Mouse (Mus musculus): Measurements from ENCODE around the gene Epha2. TPM values are rescaled to one million over a fixed set of nuclear protein-coding genes. Genes with fewer than 3 reads are reported as not detected.

The Epha2 gene
- total RNA-seq, 2 experiments from 2014 or later = 1.2 TPM; not detected in 1

- no peak for ATAC-seq (replicated peaks; ENCODE audit: low FRiP score, low TSS enrichment, poor library complexity, severe bottlenecking)
Observed at GRCm38 (mm10) chr4:141301591-141302427, 769 bp downstream of the Epha2 start.

DNA sequence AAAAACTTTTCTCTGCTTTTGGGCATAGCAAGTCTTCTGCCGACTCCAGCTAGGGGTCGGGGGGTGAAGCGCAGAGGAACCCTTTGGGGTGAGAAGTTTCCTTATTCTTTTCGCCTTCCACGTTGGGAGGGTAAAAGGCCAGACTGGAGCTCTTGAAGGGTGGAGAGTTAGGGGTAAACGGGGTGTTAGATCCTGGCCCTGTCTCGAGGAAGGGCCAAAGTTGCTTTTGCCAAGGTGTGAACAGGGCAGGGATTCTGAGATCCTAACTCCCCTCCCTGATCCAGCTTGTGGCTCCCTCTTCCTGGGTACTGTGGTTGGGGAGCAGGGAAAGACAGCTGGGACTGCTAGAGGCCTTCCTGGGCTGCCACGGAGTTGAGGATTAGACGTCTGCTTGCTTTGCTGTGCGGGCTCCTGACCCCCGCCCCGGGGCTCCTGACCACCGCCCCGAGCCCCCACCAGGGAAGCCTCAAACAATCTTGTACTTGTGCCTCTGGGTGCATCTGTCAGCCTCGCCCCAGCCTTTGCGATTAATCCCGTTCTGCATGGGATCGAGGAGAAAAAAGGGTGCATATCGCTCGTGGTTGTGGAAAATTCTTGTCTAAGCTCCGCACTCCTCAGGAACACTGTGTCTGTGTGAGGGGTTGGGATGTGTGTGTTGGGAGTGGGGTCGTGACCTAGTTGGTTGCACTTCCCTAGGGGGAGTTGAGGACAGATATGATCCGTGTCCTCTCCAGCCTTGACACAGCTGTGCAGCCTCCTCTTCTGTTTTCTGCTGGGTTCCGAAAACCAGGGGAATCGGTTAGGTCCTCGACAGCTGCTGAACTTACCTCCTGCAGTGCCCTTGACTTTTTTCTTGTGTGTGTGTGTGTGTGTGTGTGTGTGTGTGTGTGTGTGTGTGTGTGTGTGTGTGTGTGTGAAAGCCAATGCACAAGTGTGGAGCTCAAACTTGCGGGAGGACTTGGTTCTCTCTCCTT, 1.7 kb downstream of the Epha2 start:
- no peak for ATAC-seq (replicated peaks; ENCODE audit: low FRiP score, low TSS enrichment, poor library complexity, severe bottlenecking)

DNA sequence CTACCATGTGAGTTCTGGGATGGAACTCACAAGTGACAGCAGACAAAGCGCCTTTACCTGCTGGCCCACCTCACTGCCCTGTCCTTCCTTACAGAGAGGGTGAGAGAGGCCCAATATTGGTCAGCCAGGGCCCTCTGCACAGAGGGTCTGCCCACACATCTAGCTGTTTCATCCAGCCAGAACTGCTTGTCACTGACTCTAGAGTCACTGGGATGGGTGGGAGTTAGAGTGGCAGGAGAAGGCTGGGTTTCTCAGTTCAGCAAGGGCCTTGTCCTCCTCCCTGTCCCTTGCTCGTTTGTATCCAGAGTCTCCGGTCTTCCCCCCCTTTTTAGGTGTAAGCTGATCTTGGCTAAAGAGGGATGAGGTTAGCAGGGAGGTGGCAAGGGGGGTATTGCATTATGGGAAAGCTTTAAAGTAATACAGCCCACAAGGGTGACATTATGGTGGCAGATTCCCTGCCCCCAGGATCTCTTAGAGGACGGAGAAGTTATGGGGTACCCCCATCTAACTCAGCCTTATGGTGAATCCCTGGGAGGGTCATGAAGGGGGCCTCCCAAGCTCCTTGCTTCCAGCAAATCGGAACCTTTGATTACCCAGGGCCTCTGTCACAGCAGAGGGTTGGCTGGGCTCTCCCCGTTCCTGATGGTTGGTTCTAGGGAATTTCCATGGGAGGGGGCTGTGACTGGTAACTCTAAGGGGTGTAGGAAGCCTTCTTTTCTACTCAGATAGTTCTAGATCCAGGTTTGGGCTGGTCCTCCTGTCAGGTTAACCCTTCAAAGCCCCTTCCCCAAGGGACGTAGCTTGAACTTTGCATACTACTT, 2.6 kb downstream of the Epha2 start:
- ATAC-seq (replicated peaks; ENCODE audit: low FRiP score, low TSS enrichment, poor library complexity, severe bottlenecking) = no peak

DNA sequence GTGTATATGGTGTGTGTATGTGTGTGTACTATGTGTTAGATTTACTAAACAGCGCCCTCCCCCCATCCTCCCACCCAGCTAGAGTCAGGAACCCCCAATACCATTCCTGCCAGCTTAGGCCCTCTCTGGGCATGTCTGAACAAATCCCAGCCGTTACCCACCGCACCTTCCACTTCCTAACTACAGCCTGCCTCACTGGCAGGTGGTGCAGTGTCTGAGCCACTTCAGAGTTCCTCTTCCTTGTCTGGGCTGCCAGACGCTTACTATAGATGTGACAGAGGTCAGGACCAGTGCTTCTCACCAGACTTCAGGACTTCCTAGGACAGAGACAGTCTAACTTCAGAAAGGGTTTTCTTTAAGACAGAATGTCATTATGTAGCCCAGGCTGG, 3.2 kb downstream of the Epha2 start:
- ATAC-seq (replicated peaks; ENCODE audit: low FRiP score, low TSS enrichment, poor library complexity, severe bottlenecking) = no peak

- ATAC-seq (replicated peaks; ENCODE audit: low FRiP score, low TSS enrichment, poor library complexity, severe bottlenecking) = no peak
Observed at GRCm38 (mm10) chr4:141306057-141306456, 5.0 kb downstream of the Epha2 start.

- no peak for ATAC-seq (replicated peaks; ENCODE audit: low FRiP score, low TSS enrichment, poor library complexity, severe bottlenecking)
Observed at GRCm38 (mm10) chr4:141308381-141308780, 7.3 kb downstream of the Epha2 start.

DNA sequence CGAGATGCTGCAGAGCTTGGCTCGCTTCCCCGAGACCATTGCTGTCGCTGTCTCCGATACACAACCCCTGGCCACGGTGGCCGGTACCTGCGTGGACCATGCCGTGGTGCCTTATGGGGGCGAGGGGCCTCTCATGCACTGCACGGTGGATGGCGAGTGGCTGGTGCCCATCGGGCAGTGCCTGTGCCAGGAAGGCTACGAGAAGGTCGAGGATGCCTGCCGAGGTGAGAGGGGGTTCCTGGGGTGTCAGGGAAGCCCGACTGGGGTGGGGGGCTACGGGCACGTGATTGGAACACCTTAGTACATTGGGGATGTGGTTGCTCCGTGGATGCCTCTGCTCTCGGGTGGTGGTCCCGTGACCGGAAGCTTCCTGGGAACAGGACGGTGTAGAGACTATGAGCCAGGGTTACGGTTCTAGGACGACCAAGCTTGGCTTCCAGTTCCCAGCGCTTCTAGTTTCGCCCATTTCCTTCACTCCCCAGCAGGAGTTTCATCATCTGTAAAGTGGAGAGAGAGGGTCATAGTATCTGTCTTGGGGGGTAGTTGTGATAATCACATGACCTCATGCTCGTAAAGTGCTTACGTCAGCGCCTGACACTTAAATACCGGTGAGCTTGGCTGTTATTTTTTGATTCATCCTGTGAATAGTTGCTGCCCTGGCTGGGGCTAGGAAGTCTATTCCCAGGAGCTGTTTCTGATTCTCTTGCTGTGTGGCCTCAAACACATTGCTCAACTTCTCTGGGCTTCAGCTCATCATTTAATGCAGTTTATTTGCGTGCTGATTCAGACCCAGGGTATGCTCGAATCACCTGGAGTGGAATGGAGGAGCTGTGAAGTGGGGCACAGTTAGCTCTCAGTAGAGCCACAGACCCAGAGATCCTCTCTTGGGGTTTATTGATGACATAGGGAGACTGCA, 8.1 kb downstream of the Epha2 start:
- ATAC-seq (replicated peaks; ENCODE audit: low FRiP score, low TSS enrichment, poor library complexity, severe bottlenecking) = no peak

DNA sequence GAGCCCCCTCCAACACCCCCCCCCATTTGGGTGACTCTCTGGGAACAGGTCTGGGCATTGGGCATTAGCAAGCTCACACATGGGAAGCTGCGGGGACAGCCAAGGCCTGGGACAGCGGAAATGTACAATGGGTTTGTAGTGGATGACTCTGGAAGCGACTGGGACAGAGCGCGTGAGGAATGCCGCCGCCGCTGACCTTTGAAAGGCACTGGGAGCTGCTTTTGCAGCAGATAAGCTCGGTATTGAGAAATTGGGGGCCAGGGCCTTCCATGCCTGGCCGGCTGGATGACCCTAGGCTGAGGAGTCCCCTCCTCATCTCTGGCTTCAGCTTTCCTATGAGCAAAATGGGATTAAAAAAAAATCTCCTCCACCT, 8.7 kb downstream of the Epha2 start:
- ATAC-seq (replicated peaks; ENCODE audit: low FRiP score, low TSS enrichment, poor library complexity, severe bottlenecking) = no peak

- ATAC-seq (replicated peaks; ENCODE audit: low FRiP score, low TSS enrichment, poor library complexity, severe bottlenecking) = no peak
Observed at GRCm38 (mm10) chr4:141310191-141310606, 9.2 kb downstream of the Epha2 start.

DNA sequence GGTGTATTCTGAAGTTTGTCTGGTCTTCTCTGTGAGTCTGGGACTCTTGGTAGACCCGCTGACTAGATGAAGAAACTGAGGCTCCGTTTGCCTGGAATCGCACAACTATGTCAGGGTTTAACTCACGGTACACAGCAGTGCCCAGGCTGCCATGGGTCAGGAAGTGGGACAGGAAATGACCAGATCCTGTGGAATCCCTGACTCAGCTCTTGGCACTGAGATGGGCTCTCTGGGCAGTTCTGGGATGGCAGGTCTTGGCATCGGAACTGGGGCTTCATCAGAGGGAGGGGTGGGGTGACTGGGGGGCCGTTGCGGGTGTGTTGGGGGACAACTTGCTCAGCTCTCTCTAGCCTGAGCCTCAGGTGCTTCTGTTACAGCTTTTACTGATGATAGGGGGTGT, 10.0 kb downstream of the Epha2 start:
- no peak for ATAC-seq (replicated peaks; ENCODE audit: low FRiP score, low TSS enrichment, poor library complexity, severe bottlenecking)

DNA sequence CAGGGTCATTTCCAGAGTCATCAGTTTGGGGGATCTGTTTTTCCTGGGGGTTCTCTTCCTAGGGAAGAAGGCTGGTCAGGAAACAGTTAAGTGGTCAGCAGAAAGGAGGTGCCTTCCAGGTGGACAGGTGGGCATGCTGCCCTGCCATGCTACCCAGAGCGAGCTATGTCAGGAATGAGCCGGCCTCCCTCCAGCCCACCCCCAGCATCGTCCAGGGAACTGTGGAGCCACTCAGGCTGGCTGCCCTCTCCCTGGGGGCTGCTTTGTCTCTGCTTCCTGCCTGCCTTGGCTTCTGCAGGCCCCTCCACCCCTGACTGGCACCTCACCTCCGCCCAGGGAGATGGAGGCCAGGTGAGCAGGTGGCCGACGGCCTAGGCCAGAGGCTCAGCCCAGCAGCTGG, 10.5 kb downstream of the Epha2 start:
- ATAC-seq (replicated peaks; ENCODE audit: low FRiP score, low TSS enrichment, poor library complexity, severe bottlenecking) = no peak

GRCm38 (mm10) chr4:141311908-141312307, 10.9 kb downstream of the Epha2 start:
- no peak for ATAC-seq (replicated peaks; ENCODE audit: low FRiP score, low TSS enrichment, poor library complexity, severe bottlenecking)

DNA sequence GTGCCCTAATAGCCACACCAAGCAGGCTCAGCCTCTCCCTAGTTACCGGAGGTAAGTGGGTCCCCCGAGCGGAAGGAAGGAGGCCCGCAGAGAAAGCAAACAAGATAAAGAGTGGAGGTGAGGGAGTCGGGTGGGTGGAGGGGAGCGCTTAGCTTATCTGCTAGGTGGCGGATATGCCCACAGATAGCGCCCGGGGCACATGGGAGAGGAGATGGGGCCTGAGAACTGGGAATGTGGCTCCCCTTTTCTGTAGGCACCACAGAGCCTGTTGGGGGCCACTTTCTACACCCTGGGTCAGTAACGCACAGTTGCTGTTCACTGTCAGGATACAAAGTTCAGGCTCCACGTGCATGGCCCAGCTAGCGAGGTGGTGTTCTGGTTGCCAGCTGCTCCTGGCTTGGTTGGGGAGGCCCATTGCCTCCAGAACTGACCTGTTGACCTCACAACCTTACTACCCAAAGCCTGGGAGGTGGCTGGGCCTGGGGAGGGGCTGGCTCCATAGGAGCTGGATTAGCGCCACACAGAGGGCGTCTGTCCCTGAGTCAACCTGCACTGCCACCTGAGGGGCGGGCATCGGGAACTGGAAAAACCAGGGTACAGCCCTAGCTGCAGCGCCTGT, 11.6 kb downstream of the Epha2 start:
- ATAC-seq (replicated peaks; ENCODE audit: low FRiP score, low TSS enrichment, poor library complexity, severe bottlenecking) = no peak

GRCm38 (mm10) chr4:141313481-141313880, 12.4 kb downstream of the Epha2 start:
- ATAC-seq (replicated peaks; ENCODE audit: low FRiP score, low TSS enrichment, poor library complexity, severe bottlenecking) = no peak

- no peak for ATAC-seq (replicated peaks; ENCODE audit: low FRiP score, low TSS enrichment, poor library complexity, severe bottlenecking)
Observed at GRCm38 (mm10) chr4:141313924-141314323, 12.9 kb downstream of the Epha2 start.

- no peak for ATAC-seq (replicated peaks; ENCODE audit: low FRiP score, low TSS enrichment, poor library complexity, severe bottlenecking)
Observed at GRCm38 (mm10) chr4:141314745-141315144, 13.7 kb downstream of the Epha2 start.

- no peak for ATAC-seq (replicated peaks; ENCODE audit: low FRiP score, low TSS enrichment, poor library complexity, severe bottlenecking)
Observed at GRCm38 (mm10) chr4:141316023-141316422, 15.0 kb downstream of the Epha2 start.

GRCm38 (mm10) chr4:141316498-141317180, 15.6 kb downstream of the Epha2 start:
- no peak for ATAC-seq (replicated peaks; ENCODE audit: low FRiP score, low TSS enrichment, poor library complexity, severe bottlenecking)

Data from megakaryocyte-erythroid progenitor cell, adult 5-6 weeks (primary cell).